Mouse (Mus musculus): ENCODE data around the gene Flvcr1. TPM values are rescaled to one million over a fixed set of nuclear protein-coding genes. Genes with fewer than 3 reads are reported as not detected.

Gene Flvcr1
- 3.2 and 13.7 TPM in 2 replicates for polyA plus RNA-seq (2012; ENCODE audit: insufficient read depth, low replicate concordance)

- Histone ChIP-seq H3K4me3 (replicated peaks) (peak within 1 kb of the TSS; percentile 94), H3K4me1 (peaks cover 41% of the 10 kb centered on the region), H3K9me3 (no peaks in the 10 kb centered on the region), H3K27me3 (replicated peaks) (no peaks in the 10 kb centered on the region), H3K36me3 (replicated peaks; ENCODE audit: low read length) (peaks cover 9% of the 10 kb centered on the region)
- TF ChIP-seq GATA1 (IDR thresholded peaks at IDR 0.05; ENCODE audit: borderline replicate concordance, low read length) (no peak), FLI1 (IDR thresholded peaks at IDR 0.05; ENCODE audit: low read length) (no peak)
These were observed at the start of gene Flvcr1 for GRCm38 (mm10) chr1:191026021-191026713. Gene Flvcr1, minus strand, starts transcription at chr1:191026158.

- Histone ChIP-seq H3K4me1 (peaks cover 32% of the 10 kb centered on the region), H3K9me3 (peaks cover 5% of the 10 kb centered on the region), H3K4me3 (replicated peaks) (peak overlapping the region; percentile 21), H3K27me3 (replicated peaks) (no peaks in the 10 kb centered on the region), H3K36me3 (replicated peaks; ENCODE audit: low read length) (peaks cover 98% of the 10 kb centered on the region)
- TF ChIP-seq FLI1 (IDR thresholded peaks at IDR 0.05; ENCODE audit: low read length) (no peak), GATA1 (IDR thresholded peaks at IDR 0.05; ENCODE audit: borderline replicate concordance, low read length) (no peak)
These were observed 49.4 kb upstream of the Flvcr1 start for GRCm38 (mm10) chr1:191075199-191075883.

GRCm38 (mm10) chr1:191073486-191073885, 47.5 kb upstream of the Flvcr1 start:
- peaks cover 30% of the 10 kb centered on the region for H3K4me1 ChIP-seq
- H3K36me3 ChIP-seq (replicated peaks; ENCODE audit: low read length), result peaks cover 98% of the 10 kb centered on the region
- H3K4me3 ChIP-seq (replicated peaks), result no peak overlapping the region
- H3K27me3 ChIP-seq (replicated peaks), result no peaks in the 10 kb centered on the region
- TF ChIP-seq FLI1 (IDR thresholded peaks at IDR 0.05; ENCODE audit: low read length), result no peak
- TF ChIP-seq GATA1 (IDR thresholded peaks at IDR 0.05; ENCODE audit: borderline replicate concordance, low read length), result no peak
- H3K9me3 ChIP-seq, result peaks cover 5% of the 10 kb centered on the region

- Histone ChIP-seq H3K36me3 (replicated peaks; ENCODE audit: low read length) (peaks cover 98% of the 10 kb centered on the region), H3K27me3 (replicated peaks) (no peaks in the 10 kb centered on the region), H3K4me1 (peaks cover 25% of the 10 kb centered on the region), H3K9me3 (peaks cover 2% of the 10 kb centered on the region), H3K4me3 (replicated peaks) (no peak overlapping the region)
- TF ChIP-seq FLI1 (IDR thresholded peaks at IDR 0.05; ENCODE audit: low read length) (no peak), GATA1 (IDR thresholded peaks at IDR 0.05; ENCODE audit: borderline replicate concordance, low read length) (no peak)
These were observed 47.0 kb upstream of the Flvcr1 start for GRCm38 (mm10) chr1:191073001-191073400.

- Histone ChIP-seq H3K9me3 (no peaks in the 10 kb centered on the region), H3K4me1 (peaks cover 25% of the 10 kb centered on the region), H3K4me3 (replicated peaks) (no peak overlapping the region), H3K27me3 (replicated peaks) (no peaks in the 10 kb centered on the region), H3K36me3 (replicated peaks; ENCODE audit: low read length) (peaks cover 98% of the 10 kb centered on the region)
- TF ChIP-seq FLI1 (IDR thresholded peaks at IDR 0.05; ENCODE audit: low read length), result no peak
- TF ChIP-seq GATA1 (IDR thresholded peaks at IDR 0.05; ENCODE audit: borderline replicate concordance, low read length), result no peak
These were observed 46.5 kb upstream of the Flvcr1 start for GRCm38 (mm10) chr1:191072329-191072913.

GRCm38 (mm10) chr1:191071613-191072012, 45.7 kb upstream of the Flvcr1 start:
- H3K4me3 ChIP-seq (replicated peaks), result no peak overlapping the region
- H3K4me1 ChIP-seq, result peaks cover 25% of the 10 kb centered on the region
- H3K36me3 ChIP-seq (replicated peaks; ENCODE audit: low read length), result peaks cover 96% of the 10 kb centered on the region
- H3K27me3 ChIP-seq (replicated peaks), result no peaks in the 10 kb centered on the region
- TF ChIP-seq GATA1 (IDR thresholded peaks at IDR 0.05; ENCODE audit: borderline replicate concordance, low read length), result no peak
- H3K9me3 ChIP-seq, result no peaks in the 10 kb centered on the region

GRCm38 (mm10) chr1:191070259-191070658, 44.3 kb upstream of the Flvcr1 start:
- Histone ChIP-seq H3K4me1 (peaks cover 25% of the 10 kb centered on the region), H3K36me3 (replicated peaks; ENCODE audit: low read length) (peaks cover 96% of the 10 kb centered on the region), H3K4me3 (replicated peaks) (no peak overlapping the region), H3K9me3 (no peaks in the 10 kb centered on the region), H3K27me3 (replicated peaks) (no peaks in the 10 kb centered on the region)
- TF ChIP-seq FLI1 (IDR thresholded peaks at IDR 0.05; ENCODE audit: low read length) (no peak), GATA1 (IDR thresholded peaks at IDR 0.05; ENCODE audit: borderline replicate concordance, low read length) (no peak)

GRCm38 (mm10) chr1:191068377-191068776, 42.4 kb upstream of the Flvcr1 start:
- Histone ChIP-seq H3K36me3 (replicated peaks; ENCODE audit: low read length) (peaks cover 83% of the 10 kb centered on the region), H3K4me3 (replicated peaks) (no peak overlapping the region), H3K27me3 (replicated peaks) (no peaks in the 10 kb centered on the region), H3K9me3 (no peaks in the 10 kb centered on the region), H3K4me1 (peaks cover 35% of the 10 kb centered on the region)
- no peak for TF ChIP-seq GATA1 (IDR thresholded peaks at IDR 0.05; ENCODE audit: borderline replicate concordance, low read length)
- no peak for TF ChIP-seq FLI1 (IDR thresholded peaks at IDR 0.05; ENCODE audit: low read length)

- H3K27me3 ChIP-seq (replicated peaks), result no peaks in the 10 kb centered on the region
- peaks cover 53% of the 10 kb centered on the region for H3K36me3 ChIP-seq (replicated peaks; ENCODE audit: low read length)
- no peaks in the 10 kb centered on the region for H3K9me3 ChIP-seq
- TF ChIP-seq FLI1 (IDR thresholded peaks at IDR 0.05; ENCODE audit: low read length), result no peak
- no peak for TF ChIP-seq GATA1 (IDR thresholded peaks at IDR 0.05; ENCODE audit: borderline replicate concordance, low read length)
- no peak overlapping the region for H3K4me3 ChIP-seq (replicated peaks)
- peaks cover 43% of the 10 kb centered on the region for H3K4me1 ChIP-seq
These were observed 39.2 kb upstream of the Flvcr1 start for GRCm38 (mm10) chr1:191065188-191065587.

- no peak for TF ChIP-seq FLI1 (IDR thresholded peaks at IDR 0.05; ENCODE audit: low read length)
- peaks cover 43% of the 10 kb centered on the region for H3K4me1 ChIP-seq
- no peaks in the 10 kb centered on the region for H3K9me3 ChIP-seq
- H3K36me3 ChIP-seq (replicated peaks; ENCODE audit: low read length), result peaks cover 47% of the 10 kb centered on the region
- H3K27me3 ChIP-seq (replicated peaks), result no peaks in the 10 kb centered on the region
- H3K4me3 ChIP-seq (replicated peaks), result no peak overlapping the region
These were observed 38.6 kb upstream of the Flvcr1 start for GRCm38 (mm10) chr1:191064535-191064934.
